Mouse (Mus musculus) gastrocnemius, postnatal 4 days (tissue): ENCODE measurements around the gene Hey2. TPM values are rescaled to one million over a fixed set of nuclear protein-coding genes. Genes with fewer than 3 reads are reported as not detected.

Experiments
- DNase-seq, 2 experiments: peaks; one replicate each; pipeline ENCODE4 v3.0.0; 2021 to 2022; ENCODE audit warnings: low spot score in 2 of 2, mixed read lengths in 2 of 2
- total RNA-seq, 2 experiments: library from RNA; stranded (reverse); gene quantifications; 2 replicates each; pipeline ENCODE4 v1.2.3; 2021

Gene Hey2
- total RNA-seq, 2 experiments from 2014 or later: 1.8 to 2.0 TPM

- DNase-seq: no peak
These were observed 45.9 kb downstream of the Hey2 start for GRCm38 (mm10) chr10:30796469-30797261.

GRCm38 (mm10) chr10:30791016-30791415, 51.6 kb downstream of the Hey2 start:
- no peak for DNase-seq

- DNase-seq: no peak
These were observed 53.1 kb downstream of the Hey2 start for GRCm38 (mm10) chr10:30789521-30789920.

- DNase-seq: no peak
These were observed 54.3 kb downstream of the Hey2 start for GRCm38 (mm10) chr10:30788340-30788721.

GRCm38 (mm10) chr10:30787684-30788339, 54.8 kb downstream of the Hey2 start:
- DNase-seq: no peak

GRCm38 (mm10) chr10:30786103-30786754, 56.4 kb downstream of the Hey2 start:
- DNase-seq: no peak

Other genes with a start within 250 kb of the Hey2 start
- 1 to 10 TPM; 6.9 to 8.2 TPM for gene Trmt11, start 242.1 kb downstream of the Hey2 start, total RNA-seq
- 10 to 100 TPM; 30.6 to 31.3 TPM for gene Hint3, start 213.2 kb downstream of the Hey2 start, total RNA-seq
- 10 to 100 TPM; 11.5 to 15.0 TPM for gene Ncoa7, start 39.5 kb downstream of the Hey2 start, total RNA-seq